ENCODE assay signal across 8 mouse cellular contexts in genomic region chr6:148830748-148831727, GRCm38 (mm10). TPM values are rescaled to one million over a fixed set of nuclear protein-coding genes. Genes with fewer than 3 reads are reported as not detected.
A peak's percentile ranks its signal among the peaks of the same experiment; 100 is the strongest.
DNase-seq lines count a peak whose midpoint lies in the region; ATAC-seq and TF ChIP-seq lines count a peak whose summit lies in the region.

Gene Ipo8, minus strand, starts transcription at chr6:148831467.

- under 1% methylated on average over 47 of the region's 47 CpGs for WGBS in kidney, embryonic 14.5 days
- under 1% methylated on average over 43 of the region's 47 CpGs for WGBS in limb, embryonic 15.5 days

- H3K36me3 ChIP-seq in kidney, embryonic 14.5 days (ENCODE audit: control insufficient read depth, insufficient read depth, low read length): no peaks in the 10 kb centered on the region
- no peaks in the 10 kb centered on the region for H3K36me3 ChIP-seq in limb, embryonic 15.5 days

- H3K4me2 ChIP-seq in kidney, embryonic 14.5 days (replicated peaks; ENCODE audit: low read depth, low read length): peak within 1 kb of the TSS; percentile 76
- H3K4me2 ChIP-seq in limb, embryonic 15.5 days: peak within 1 kb of the TSS; percentile 83

- no peaks in the 10 kb centered on the region for H3K27me3 ChIP-seq in kidney, embryonic 14.5 days (ENCODE audit: control insufficient read depth, insufficient read depth, low read length)
- H3K27me3 ChIP-seq in limb, embryonic 15.5 days: no peaks in the 10 kb centered on the region

- H3K9me3 ChIP-seq in kidney, embryonic 14.5 days (ENCODE audit: control insufficient read depth, low read length): no peaks in the 10 kb centered on the region
- no peaks in the 10 kb centered on the region for H3K9me3 ChIP-seq in limb, embryonic 15.5 days

- TF ChIP-seq CTCF in bone marrow macrophage, adult 2 months (IDR thresholded peaks at IDR 0.05; ENCODE audit: low read depth, low read length): no peak; the same call in 1 of the 2 replicates
- no peak for TF ChIP-seq CTCF in embryonic fibroblast, embryonic 13.5 days (IDR thresholded peaks at IDR 0.05; ENCODE audit: borderline replicate concordance, insufficient read depth, low read length)

- H3K4me1 ChIP-seq in bone marrow macrophage, adult 2 months (ENCODE audit: control insufficient read depth, insufficient read depth, low read length): peaks cover 3% of the 10 kb centered on the region; the same call in 1 of the 2 replicates
- no peaks in the 10 kb centered on the region for H3K4me1 ChIP-seq in embryonic fibroblast, embryonic 13.5 days (ENCODE audit: control insufficient read depth, insufficient read depth, low read length)
- peaks cover 10% of the 10 kb centered on the region for H3K4me1 ChIP-seq in kidney, embryonic 14.5 days (ENCODE audit: control insufficient read depth, insufficient read depth, low read length)
- H3K4me1 ChIP-seq in limb, embryonic 15.5 days: peaks cover 7% of the 10 kb centered on the region; the same call in 1 of the 2 replicates

- H3K27ac ChIP-seq in bone marrow macrophage, adult 2 months (ENCODE audit: insufficient read depth, low read depth, low read length): no peak within 1 kb of the TSS
- no peak within 1 kb of the TSS for H3K27ac ChIP-seq in embryonic fibroblast, embryonic 13.5 days (ENCODE audit: insufficient read depth, low read length)
- peak within 1 kb of the TSS; percentile 53; the same call in 1 of the 2 replicates for H3K27ac ChIP-seq in kidney, embryonic 14.5 days (ENCODE audit: low read depth, low read length)
- peak within 1 kb of the TSS; percentile 71 for H3K27ac ChIP-seq in limb, embryonic 15.5 days

- H3K9ac ChIP-seq in kidney, embryonic 14.5 days (ENCODE audit: low read depth, low read length): peak within 1 kb of the TSS; percentile 74
- H3K9ac ChIP-seq in limb, embryonic 15.5 days: peak within 1 kb of the TSS; percentile 66

- peak within 1 kb of the TSS; percentile 99 for H3K4me3 ChIP-seq in bone marrow macrophage, adult 2 months (ENCODE audit: insufficient read depth, low read length)
- H3K4me3 ChIP-seq in embryonic fibroblast, embryonic 13.5 days (ENCODE audit: insufficient read depth, low read length): peak within 1 kb of the TSS; percentile 96
- peak within 1 kb of the TSS; percentile 65 for H3K4me3 ChIP-seq in kidney, embryonic 14.5 days (ENCODE audit: low read length)
- peak within 1 kb of the TSS; percentile 91 for H3K4me3 ChIP-seq in limb, embryonic 15.5 days

- TF ChIP-seq POLR2A in bone marrow macrophage, adult 2 months (IDR thresholded peaks at IDR 0.05; ENCODE audit: borderline replicate concordance, low read depth, low read length): no peak
- peak; percentile 81 for TF ChIP-seq POLR2A in embryonic fibroblast, embryonic 13.5 days (IDR thresholded peaks at IDR 0.05; ENCODE audit: low read depth, low read length)

- peak; percentile 96 for DNase-seq in A20 (ENCODE audit: low read depth, low spot score)
- DNase-seq in heart, adult 9 months (ENCODE audit: low spot score in 2 of 2): peak; percentile 94 to 95
- DNase-seq in monocyte, adult 2 months (ENCODE audit: low read depth in 1 of 2, low spot score in 2 of 2): peak; percentile 71 to 73
- peak; percentile 92 for DNase-seq in spleen, postnatal 36 days (ENCODE audit: low spot score in 2 of 2)

- ATAC-seq in kidney, embryonic 14.5 days (ENCODE audit: low FRiP score, low TSS enrichment): peak; percentile 99
- peak; percentile 96 for ATAC-seq in limb, embryonic 15.5 days (ENCODE audit: insufficient number of reproducible peaks, low FRiP score, low TSS enrichment, low read depth)

RNA-seq across cellular contexts. Expression of gene Ipo8, which starts in this region (rescaled TPM):
- polyA plus RNA-seq in bone marrow macrophage, adult 2 months (2012; ENCODE audit: insufficient read depth, insufficient read length, missing spikeins): 24.5 and 26.3 TPM in 2 replicates
- polyA plus RNA-seq in embryonic fibroblast, embryonic 13.5 days (2011; ENCODE audit: insufficient read length, low read depth, missing spikeins): 37.1 and 46.4 TPM in 2 replicates
- 30.8 and 32.2 TPM in 2 replicates for polyA plus RNA-seq in kidney, embryonic 14.5 days (2014; fragmentation: Nextera tagmentation; extraction: Ambion mirVana)
- 19.0 and 20.3 TPM in 2 replicates for polyA plus RNA-seq in limb, embryonic 15.5 days (2015; fragmentation: Nextera tagmentation; extraction: Ambion mirVana)

Comparison
In these comparisons a context has a peak if more than half of its experiments do, and no peak if none do; other contexts are left out.
1. H3K27ac ChIP-seq: peak in kidney, embryonic 14.5 days (single experiment) and limb, embryonic 15.5 days (single experiment); none in bone marrow macrophage, adult 2 months (single experiment) and embryonic fibroblast, embryonic 13.5 days (single experiment).
2. Peak in every context shown above with its lines, with median percentiles within 50 percentile points of each other: DNase-seq and H3K4me3 ChIP-seq.